Comparison of ENCODE assay signal across 9 mouse cellular contexts in genomic region chr1:173377380-173378112, GRCm38 (mm10). TPM values are rescaled to one million over a fixed set of nuclear protein-coding genes. Genes with fewer than 3 reads are reported as not detected.
DNase-seq lines count a peak whose midpoint lies in the region; ATAC-seq lines count a peak whose summit lies in the region.
"Had no signal": no experiment of that assay in that cellular context is flagged by ENCODE, and none has a peak within 500 bp of the region (broad histone marks: within the 10 kb centered on the region; RNA-seq: fewer than 3 reads in every experiment).

No protein-coding gene starts in this region.

- H3K4me2 ChIP-seq in intestine, embryonic 15.5 days (replicated peaks) = no peak overlapping the region
- peak overlapping the region; percentile 33 for H3K4me2 ChIP-seq in midbrain, embryonic 15.5 days

- no peaks in the 10 kb centered on the region for H3K27me3 ChIP-seq in intestine, embryonic 15.5 days (replicated peaks)
- H3K27me3 ChIP-seq in midbrain, embryonic 15.5 days (replicated peaks) = no peaks in the 10 kb centered on the region
- H3K27me3 ChIP-seq in splenic B cell, adult 2 months (ENCODE audit: control insufficient read depth, insufficient read depth, low read length, poor library complexity, severe bottlenecking) = no peaks in the 10 kb centered on the region; the same call in 1 of the 2 replicates

- intact Hi-C loops in left cerebral cortex, postnatal 4 days (cut with DNase I) = loop anchor here (5.0 to 10.0 kb wide), 2 partner anchors 740 to 853 kb away; partner anchors contain the start of gene Cfap45

- H3K27ac ChIP-seq in intestine, embryonic 15.5 days = no peak overlapping the region
- no peak overlapping the region for H3K27ac ChIP-seq in midbrain, embryonic 15.5 days

- H3K4me1 ChIP-seq in intestine, embryonic 15.5 days (replicated peaks) = no peaks in the 10 kb centered on the region
- peaks cover 6% of the 10 kb centered on the region for H3K4me1 ChIP-seq in midbrain, embryonic 15.5 days

- no peaks in the 10 kb centered on the region for H3K9me3 ChIP-seq in intestine, embryonic 15.5 days
- H3K9me3 ChIP-seq in midbrain, embryonic 15.5 days = no peaks in the 10 kb centered on the region

- peak; percentile 12 for DNase-seq in thymus, postnatal 25 days
- DNase-seq in thymus, adult 18-20 months = no peak
- peak; percentile 90 for DNase-seq in cerebellum, adult 9-10 months
- DNase-seq in frontal cortex, adult 2 months (ENCODE audit: extremely low spot score in 1 of 2, low spot score in 1 of 2) = peak; percentile 52 to 88
- peak; percentile 86 for DNase-seq in left cerebral cortex, postnatal 4 days
- peak; percentile 52 for DNase-seq in splenic B cell, adult 2 months (ENCODE audit: low read depth, low spot score)

- peak; percentile 59; the same call in 1 of the 2 replicates for ATAC-seq in intestine, embryonic 15.5 days
- ATAC-seq in midbrain, embryonic 15.5 days (replicated peaks) = peak; percentile 94

- H3K9ac ChIP-seq in intestine, embryonic 15.5 days = no peak overlapping the region
- H3K9ac ChIP-seq in midbrain, embryonic 15.5 days = no peak overlapping the region

- WGBS in intestine, embryonic 15.5 days = 33% methylated on average over 13 of the region's 13 CpGs
- 28% methylated on average over 13 of the region's 13 CpGs for WGBS in midbrain, embryonic 15.5 days

- no peaks in the 10 kb centered on the region for H3K36me3 ChIP-seq in intestine, embryonic 15.5 days
- H3K36me3 ChIP-seq in midbrain, embryonic 15.5 days (replicated peaks) = no peaks in the 10 kb centered on the region
- no peaks in the 10 kb centered on the region for H3K36me3 ChIP-seq in splenic B cell, adult 2 months (ENCODE audit: control insufficient read depth, insufficient read depth, low read length, poor library complexity, severe bottlenecking)

- H3K4me3 ChIP-seq in intestine, embryonic 15.5 days (replicated peaks) = no peak overlapping the region
- H3K4me3 ChIP-seq in midbrain, embryonic 15.5 days = no peak overlapping the region
- H3K4me3 ChIP-seq: myocyte had no signal

RNA-seq across cellular contexts. Expression of gene Cadm3, which starts 10.1 kb away (rescaled TPM):
- 360 and 371 TPM in 2 replicates for polyA plus RNA-seq in frontal cortex, adult 2 months (2012; rRNA removed)
- 2.2 and 2.4 TPM in 2 replicates for polyA plus RNA-seq in intestine, embryonic 15.5 days (2015; fragmentation: Nextera tagmentation; extraction: Ambion mirVana)
- total RNA-seq in left cerebral cortex, postnatal 4 days (2021) = 100 to 1,000 TPM; 502 to 546 TPM
- 76.6 and 83.1 TPM in 2 replicates for polyA plus RNA-seq in midbrain, embryonic 15.5 days (2015; fragmentation: Nextera tagmentation; extraction: Ambion mirVana)

RNA-seq across cellular contexts. Expression of gene Aim2, which starts 26.9 kb away (rescaled TPM):
- 2.3 and 3.4 TPM in 2 replicates for polyA plus RNA-seq in frontal cortex, adult 2 months (2012; rRNA removed)
- 3.7 and 4.4 TPM in 2 replicates for polyA plus RNA-seq in intestine, embryonic 15.5 days (2015; fragmentation: Nextera tagmentation; extraction: Ambion mirVana)
- 10 to 100 TPM in 1 of 2 experiments, 1 to 10 TPM in 1; 8.3 to 11.1 TPM for total RNA-seq in left cerebral cortex, postnatal 4 days (2021)
- polyA plus RNA-seq in midbrain, embryonic 15.5 days (2015; fragmentation: Nextera tagmentation; extraction: Ambion mirVana) = 1.5 TPM in 2 replicates

RNA-seq across cellular contexts. Expression of gene Ackr1, which starts 44.0 kb away (rescaled TPM):
- 115 and 129 TPM in 2 replicates for polyA plus RNA-seq in frontal cortex, adult 2 months (2012; rRNA removed)
- 2.1 and 2.6 TPM in 2 replicates for polyA plus RNA-seq in intestine, embryonic 15.5 days (2015; fragmentation: Nextera tagmentation; extraction: Ambion mirVana)
- total RNA-seq in left cerebral cortex, postnatal 4 days (2021) = 100 to 1,000 TPM; 134 to 136 TPM
- polyA plus RNA-seq in midbrain, embryonic 15.5 days (2015; fragmentation: Nextera tagmentation; extraction: Ambion mirVana) = 20.2 and 22.4 TPM in 2 replicates
- polyA plus RNA-seq: myocyte had no signal

Comparison
In these comparisons a context has a peak if more than half of its experiments do, and no peak if none do; other contexts are left out.
1. DNase-seq: peak in thymus, postnatal 25 days (single experiment), cerebellum, adult 9-10 months (single experiment), frontal cortex, adult 2 months (2 of 2), left cerebral cortex, postnatal 4 days (single experiment) and splenic B cell, adult 2 months (single experiment); none in thymus, adult 18-20 months (0 of 2).
2. RNA of gene Cadm3, which starts 10.1 kb away (polyA plus RNA-seq): 360 to 371 TPM in frontal cortex, adult 2 months and 76.6 to 83.1 TPM in midbrain, embryonic 15.5 days; 2.2 to 2.4 TPM in intestine, embryonic 15.5 days; every median in the first group is over 10 times any median in the second.